In the genomic region with DNA sequence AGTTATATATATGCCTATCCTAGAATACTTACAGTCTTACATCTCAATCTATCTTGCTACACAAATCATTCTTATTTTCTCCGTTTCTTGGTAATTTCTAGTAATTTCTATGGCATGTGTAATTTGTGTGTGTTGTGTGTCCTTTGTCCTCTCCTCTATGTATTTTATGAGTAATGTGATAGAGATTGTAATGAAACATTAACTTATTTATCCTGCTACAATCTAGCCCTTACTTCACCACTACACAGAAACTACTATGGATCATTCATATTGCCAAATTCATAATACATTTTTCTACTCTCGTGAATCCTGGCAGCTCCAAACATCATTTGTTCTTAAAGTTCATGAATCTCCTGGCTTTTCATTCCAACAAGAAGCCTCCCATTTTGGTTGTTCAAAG, we compare ENCODE assay signal across 25 mouse cellular contexts.
"Had no signal": no experiment of that assay in that cellular context is flagged by ENCODE, and none has a peak within 500 bp of the region (broad histone marks: within the 10 kb centered on the region; RNA-seq: fewer than 3 reads in every experiment).

No protein-coding gene starts in this region.

- H3K9me3 ChIP-seq: heart, embryonic 13.5 days; heart, embryonic 15.5 days; hindbrain, embryonic 13.5 days; hindbrain, embryonic 15.5 days; kidney, embryonic 15.5 days; limb, embryonic 10.5 days; limb, embryonic 12.5 days had no signal

- H3K4me2 ChIP-seq: heart, embryonic 11.5 days; heart, embryonic 13.5 days; heart, embryonic 15.5 days; hindbrain, embryonic 13.5 days; hindbrain, embryonic 15.5 days; kidney, embryonic 15.5 days; limb, embryonic 12.5 days; liver, embryonic 11.5 days had no signal

- H3K9ac ChIP-seq: heart, embryonic 13.5 days; heart, embryonic 15.5 days; hindbrain, embryonic 13.5 days; hindbrain, embryonic 15.5 days; kidney, embryonic 15.5 days; limb, embryonic 12.5 days; liver, embryonic 14.5 days had no signal

- H3K4me3 ChIP-seq: gastrocnemius, adult 2 months; heart, embryonic 13.5 days; heart, embryonic 15.5 days; hindbrain, embryonic 13.5 days; hindbrain, embryonic 15.5 days; kidney, embryonic 15.5 days; left cerebral cortex, adult 2 months; limb, embryonic 10.5 days; limb, embryonic 12.5 days had no signal

- H3K27me3 ChIP-seq: heart, embryonic 13.5 days; heart, embryonic 15.5 days; hindbrain, embryonic 13.5 days; hindbrain, embryonic 15.5 days; kidney, embryonic 15.5 days; limb, embryonic 12.5 days had no signal

- H3K4me1 ChIP-seq: heart, embryonic 13.5 days; heart, embryonic 15.5 days; hindbrain, embryonic 13.5 days; hindbrain, embryonic 15.5 days; kidney, embryonic 15.5 days; limb, embryonic 10.5 days; limb, embryonic 12.5 days had no signal

- DNase-seq: gastrocnemius, adult 2 months; gastrocnemius, postnatal 10 days; gastrocnemius, postnatal 25 days; heart, adult 18-20 months; heart, postnatal 14 days; heart, postnatal 36 days; kidney, adult 2 months; kidney, adult 9 months; kidney, postnatal 14 days; kidney, postnatal 36 days; layer of hippocampus, adult 9-11 months had no signal

- H3K27ac ChIP-seq: gastrocnemius, adult 2 months; heart, embryonic 13.5 days; heart, embryonic 15.5 days; hindbrain, embryonic 13.5 days; hindbrain, embryonic 15.5 days; hindbrain, postnatal 0 days; kidney, embryonic 15.5 days; kidney, postnatal 0 days; left cerebral cortex, adult 2 months; limb, embryonic 10.5 days; limb, embryonic 12.5 days; liver, embryonic 14.5 days had no signal

- H3K36me3 ChIP-seq: limb, embryonic 10.5 days had no signal

- ATAC-seq: forebrain, embryonic 16.5 days; hindbrain, postnatal 0 days had no signal
